Mouse (Mus musculus): Measurements from ENCODE around the gene Krt222.

Krt222 gene

GRCm38 (mm10) chr11:99238468-99238867, 5.4 kb downstream of the Krt222 start:
- DNase-seq (ENCODE audit: low spot score in 2 of 2) = peak; percentile 70 to 76

GRCm38 (mm10) chr11:99231049-99231816, 12.7 kb downstream of the Krt222 start:
- DNase-seq (ENCODE audit: low spot score in 2 of 2) = no peak

GRCm38 (mm10) chr11:99230261-99231048, 13.4 kb downstream of the Krt222 start, which contains the start of gene Smarce1:
Gene Smarce1 (minus strand): TSS chr11:99231017.
- DNase-seq (ENCODE audit: low spot score in 2 of 2) = peak; percentile 63 to 79

- no peak for DNase-seq (ENCODE audit: low spot score in 2 of 2)
These were observed 14.1 kb downstream of the Krt222 start for GRCm38 (mm10) chr11:99229641-99230260.

GRCm38 (mm10) chr11:99226298-99226697, 17.6 kb downstream of the Krt222 start:
- no peak for DNase-seq (ENCODE audit: low spot score in 2 of 2)

- DNase-seq (ENCODE audit: low spot score in 2 of 2) = no peak
These were observed 20.6 kb downstream of the Krt222 start for GRCm38 (mm10) chr11:99223310-99223709.

GRCm38 (mm10) chr11:99221811-99222210, 22.1 kb downstream of the Krt222 start:
- DNase-seq (ENCODE audit: low spot score in 2 of 2) = no peak

- no peak for DNase-seq (ENCODE audit: low spot score in 2 of 2)
These were observed 26.5 kb downstream of the Krt222 start for GRCm38 (mm10) chr11:99217248-99217986.

- no peak for DNase-seq (ENCODE audit: low spot score in 2 of 2)
These were observed 27.7 kb downstream of the Krt222 start for GRCm38 (mm10) chr11:99216181-99216580.

- DNase-seq (ENCODE audit: low spot score in 2 of 2) = no peak
These were observed 31.2 kb downstream of the Krt222 start for GRCm38 (mm10) chr11:99212693-99213092.

- DNase-seq (ENCODE audit: low spot score in 2 of 2) = no peak
These were observed 31.9 kb downstream of the Krt222 start for GRCm38 (mm10) chr11:99211964-99212363.

GRCm38 (mm10) chr11:99208105-99208669, 35.7 kb downstream of the Krt222 start:
- no peak for DNase-seq (ENCODE audit: low spot score in 2 of 2)

- no peak for DNase-seq (ENCODE audit: low spot score in 2 of 2)
These were observed 36.4 kb downstream of the Krt222 start for GRCm38 (mm10) chr11:99207449-99207848.

- DNase-seq (ENCODE audit: low spot score in 2 of 2) = peak in 1 of 2 experiments; percentile 41
These were observed 36.9 kb downstream of the Krt222 start for GRCm38 (mm10) chr11:99206954-99207353.

- peak; percentile 47 to 75 for DNase-seq (ENCODE audit: low spot score in 2 of 2)
These were observed 54.7 kb downstream of the Krt222 start for GRCm38 (mm10) chr11:99189154-99189582.

GRCm38 (mm10) chr11:99187348-99187747, 56.5 kb downstream of the Krt222 start:
- DNase-seq (ENCODE audit: low spot score in 2 of 2) = no peak

GRCm38 (mm10) chr11:99186836-99187235, 57.0 kb downstream of the Krt222 start:
- no peak for DNase-seq (ENCODE audit: low spot score in 2 of 2)
